Mouse (Mus musculus) kidney, embryonic 16.5 days (tissue): Measurements from ENCODE around the gene Il13ra1. TPM values are rescaled to one million over a fixed set of nuclear protein-coding genes. Genes with fewer than 3 reads are reported as not detected.
A peak's percentile ranks its signal among the peaks of the same experiment; 100 is the strongest.

Experiments
- ATAC-seq: fragments of 200-750 bp; cut with Nextera tagmentation; 2 replicates; pipeline ENCODE4 v1.8.0; 2017; ENCODE audit warnings: moderate TSS enrichment; ENCODE audit not compliant: low FRiP score, low TSS enrichment
- H3K27ac ChIP-seq: fragments of 300-500 bp; sonication (generic); 2 replicates; pipeline ENCODE4 v1.5.1; 2014; ENCODE audit warnings: low read length
- H3K27me3 ChIP-seq: fragments of 300-500 bp; sonication (generic); 2 replicates; pipeline ENCODE4 v1.6.1; 2014; ENCODE audit warnings: low read length, control low read depth, mixed read lengths; ENCODE audit not compliant: insufficient read depth
- H3K36me3 ChIP-seq: fragments of 300-500 bp; sonication (generic); 2 replicates; pipeline ENCODE4 v1.6.1; 2014; ENCODE audit warnings: low read length, control low read depth, mixed read lengths; ENCODE audit not compliant: insufficient read depth
- H3K4me1 ChIP-seq: fragments of 300-500 bp; sonication (generic); 2 replicates; pipeline ENCODE4 v1.6.1; 2014; ENCODE audit warnings: low read length, control low read depth, mixed read lengths; ENCODE audit not compliant: insufficient read depth
- H3K4me2 ChIP-seq: fragments of 300-500 bp; sonication (generic); replicated peaks from 2 replicates; pipeline ENCODE4 v1.6.1; 2014; ENCODE audit warnings: low read depth, low read length
- H3K4me3 ChIP-seq: fragments of 300-500 bp; sonication (generic); 2 replicates; pipeline ENCODE4 v1.5.1; 2014; ENCODE audit warnings: mild to moderate bottlenecking, low read length
- H3K9ac ChIP-seq: fragments of 300-500 bp; sonication (generic); replicated peaks from 2 replicates; pipeline ENCODE4 v1.6.1; 2014; ENCODE audit warnings: low read length
- H3K9me3 ChIP-seq: fragments of 300-500 bp; sonication (generic); 2 replicates; pipeline ENCODE4 v1.6.1; 2016; ENCODE audit warnings: low read length, control low read depth
- WGBS: fragments of 180-500 bp; shearing (Covaris S2); extraction: QIAGEN DNeasy Blood & Tissue Kit; methylation state at CpG from one replicate; pipeline ENCODE4 v1.1.7; 2014; 5-methylcytosine and 5-hydroxymethylcytosine counted together
- polyA plus RNA-seq: library from polyadenylated mRNA; unstranded; fragments of >200 nt; fragmentation: Nextera tagmentation; extraction: Ambion mirVana; gene quantifications from 2 replicates; pipeline ENCODE4 v1.2.1, GENCODE M21; 2015

The Il13ra1 gene
- polyA plus RNA-seq, result 32.5 and 34.7 TPM in 2 replicates

- Histone ChIP-seq H3K4me2 (peak within 1 kb of the TSS; percentile 60), H3K4me1 (no peaks in the 10 kb centered on the region), H3K27me3 (no peaks in the 10 kb centered on the region), H3K9me3 (no peaks in the 10 kb centered on the region), H3K9ac (peak within 1 kb of the TSS; percentile 74), H3K36me3 (no peaks in the 10 kb centered on the region), H3K27ac (peak within 1 kb of the TSS; percentile 43; the same call in 1 of the 2 replicates), H3K4me3 (peak within 1 kb of the TSS; percentile 57)
- 17% methylated on average over 32 of the region's 51 CpGs for WGBS
- peak; percentile 95 for ATAC-seq
Measured at GRCm38 (mm10) chrX:36111622-36112421, at the start of gene Il13ra1. Gene Il13ra1 (plus strand): TSS chrX:36112110.

DNA sequence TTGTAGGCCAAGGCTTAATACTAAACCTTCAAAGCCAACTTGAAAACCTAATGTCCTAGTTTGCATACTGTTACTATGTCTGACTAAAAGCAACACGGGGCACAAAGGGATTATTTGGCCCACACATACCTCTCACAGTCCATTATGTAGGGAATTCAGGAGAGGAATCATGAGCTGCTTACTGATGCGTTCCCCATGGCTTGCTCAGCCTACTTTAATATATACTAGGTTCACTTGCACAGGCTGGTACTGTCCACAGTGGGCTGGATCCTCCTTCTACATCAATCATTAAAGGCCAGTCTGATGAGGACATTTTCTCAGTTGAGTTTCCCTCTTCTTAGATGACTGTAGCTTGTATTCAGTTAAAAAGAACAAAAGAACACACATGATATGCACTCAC, 37.9 kb upstream of the Il13ra1 start:
- H3K4me3 ChIP-seq, result no peak overlapping the region
- H3K9me3 ChIP-seq, result no peaks in the 10 kb centered on the region
- no peak overlapping the region for H3K27ac ChIP-seq
- no peaks in the 10 kb centered on the region for H3K27me3 ChIP-seq
- no peaks in the 10 kb centered on the region for H3K36me3 ChIP-seq
- no peak overlapping the region for H3K9ac ChIP-seq
- ATAC-seq, result no peak
- WGBS, result 74% methylated on average over 2 of the region's 2 CpGs
- H3K4me2 ChIP-seq, result no peak overlapping the region
- H3K4me1 ChIP-seq, result no peaks in the 10 kb centered on the region

- Histone ChIP-seq H3K4me3 (no peak overlapping the region), H3K9me3 (no peaks in the 10 kb centered on the region), H3K27ac (no peak overlapping the region), H3K36me3 (no peaks in the 10 kb centered on the region), H3K9ac (no peak overlapping the region), H3K4me2 (no peak overlapping the region), H3K4me1 (no peaks in the 10 kb centered on the region), H3K27me3 (no peaks in the 10 kb centered on the region)
- 62% methylated on average over 4 of the region's 4 CpGs for WGBS
- no peak for ATAC-seq
Measured at GRCm38 (mm10) chrX:36077164-36077563, 34.7 kb upstream of the Il13ra1 start.

DNA sequence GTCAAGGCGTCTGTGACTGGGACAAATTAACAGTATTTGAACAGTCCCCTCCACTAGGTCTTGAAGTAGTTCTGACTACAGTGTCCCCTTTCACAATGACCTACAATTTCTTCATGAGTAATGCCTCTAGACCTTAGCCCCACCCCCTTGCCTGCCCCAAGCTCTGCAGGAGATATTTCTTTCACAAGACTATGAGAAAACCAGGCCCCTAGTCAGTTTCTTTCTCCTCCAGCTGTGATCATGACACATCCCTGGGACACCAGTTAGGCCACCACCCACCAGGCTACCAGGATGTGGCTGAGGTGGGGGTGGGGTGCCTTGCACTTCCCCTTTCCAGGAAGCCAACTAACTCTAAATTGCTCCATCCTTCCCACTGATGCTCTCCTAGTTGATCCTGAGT, 29.0 kb upstream of the Il13ra1 start:
- no peak overlapping the region for H3K27ac ChIP-seq
- H3K4me1 ChIP-seq, result no peaks in the 10 kb centered on the region
- H3K4me2 ChIP-seq, result no peak overlapping the region
- no peak for ATAC-seq
- 70% methylated on average over 1 of the region's 1 CpGs for WGBS
- H3K9me3 ChIP-seq, result no peaks in the 10 kb centered on the region
- no peak overlapping the region for H3K9ac ChIP-seq
- H3K27me3 ChIP-seq, result no peaks in the 10 kb centered on the region
- H3K4me3 ChIP-seq, result no peak overlapping the region
- no peaks in the 10 kb centered on the region for H3K36me3 ChIP-seq

GRCm38 (mm10) chrX:36088464-36089256, 23.2 kb upstream of the Il13ra1 start:
- no peaks in the 10 kb centered on the region for H3K27me3 ChIP-seq
- no peaks in the 10 kb centered on the region for H3K36me3 ChIP-seq
- H3K4me2 ChIP-seq, result no peak overlapping the region
- no peak overlapping the region for H3K27ac ChIP-seq
- no peak overlapping the region for H3K4me3 ChIP-seq
- no peaks in the 10 kb centered on the region for H3K4me1 ChIP-seq
- ATAC-seq, result no peak
- no peak overlapping the region for H3K9ac ChIP-seq
- WGBS, result 89% methylated on average over 6 of the region's 6 CpGs
- H3K9me3 ChIP-seq, result no peaks in the 10 kb centered on the region

GRCm38 (mm10) chrX:36100883-36101282, 11.0 kb upstream of the Il13ra1 start:
- H3K27ac ChIP-seq, result no peak overlapping the region
- no peak overlapping the region for H3K4me3 ChIP-seq
- H3K9me3 ChIP-seq, result no peaks in the 10 kb centered on the region
- WGBS, result 84% methylated on average over 1 of the region's 1 CpGs
- H3K27me3 ChIP-seq, result no peaks in the 10 kb centered on the region
- no peak overlapping the region for H3K9ac ChIP-seq
- no peaks in the 10 kb centered on the region for H3K4me1 ChIP-seq
- no peaks in the 10 kb centered on the region for H3K36me3 ChIP-seq
- no peak overlapping the region for H3K4me2 ChIP-seq
- ATAC-seq, result no peak

DNA sequence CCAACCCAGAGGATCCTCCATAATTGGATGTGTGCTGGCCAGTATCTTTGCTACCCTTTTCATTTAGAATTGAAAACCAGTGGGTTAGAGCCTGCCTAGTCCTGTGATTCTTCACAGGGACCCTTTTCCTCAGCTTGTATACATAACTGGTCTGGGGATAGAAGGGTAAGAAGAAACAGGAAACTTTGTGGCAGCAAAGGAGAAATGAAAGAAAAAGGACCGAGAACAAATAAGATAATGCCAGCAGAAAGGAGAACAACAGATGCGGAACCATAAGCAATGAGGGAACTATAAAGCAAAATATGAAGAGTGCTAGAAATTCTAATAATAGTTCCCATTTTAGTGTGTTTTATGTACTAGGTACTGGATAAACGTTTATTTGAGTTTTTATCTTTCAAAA, 10.6 kb upstream of the Il13ra1 start:
- no peak for ATAC-seq
- no peak overlapping the region for H3K9ac ChIP-seq
- no peak overlapping the region for H3K27ac ChIP-seq
- 77% methylated on average over 3 of the region's 3 CpGs for WGBS
- no peaks in the 10 kb centered on the region for H3K9me3 ChIP-seq
- H3K4me1 ChIP-seq, result no peaks in the 10 kb centered on the region
- H3K4me2 ChIP-seq, result no peak overlapping the region
- H3K4me3 ChIP-seq, result no peak overlapping the region
- no peaks in the 10 kb centered on the region for H3K36me3 ChIP-seq
- no peaks in the 10 kb centered on the region for H3K27me3 ChIP-seq

DNA sequence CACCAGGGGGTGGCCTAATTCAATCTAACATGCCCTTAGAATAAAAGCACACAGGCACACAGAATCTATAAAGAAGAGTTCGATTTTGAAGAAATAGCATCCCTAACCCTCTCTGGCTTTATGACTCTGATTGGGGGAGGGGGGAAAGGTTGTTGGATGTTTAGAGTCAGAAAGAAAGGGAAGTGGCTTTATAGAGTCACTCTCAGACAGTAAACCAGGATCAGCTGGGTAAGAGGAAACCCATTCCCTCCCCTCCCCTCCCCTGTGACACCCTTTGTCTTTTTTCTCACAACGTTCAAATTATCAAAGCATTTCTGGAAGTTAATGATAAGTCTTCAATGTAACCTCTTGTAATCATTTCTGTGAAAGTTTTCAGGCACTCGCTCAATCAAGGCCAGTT, 3.3 kb upstream of the Il13ra1 start:
- Histone ChIP-seq H3K27me3 (no peaks in the 10 kb centered on the region), H3K4me1 (no peaks in the 10 kb centered on the region), H3K27ac (no peak overlapping the region), H3K36me3 (no peaks in the 10 kb centered on the region), H3K9me3 (no peaks in the 10 kb centered on the region), H3K4me2 (no peak overlapping the region), H3K4me3 (no peak overlapping the region), H3K9ac (no peak overlapping the region)
- WGBS, result 45% methylated on average over 3 of the region's 3 CpGs
- no peak for ATAC-seq

- WGBS, result 28% methylated on average over 9 of the region's 9 CpGs
- Histone ChIP-seq H3K9me3 (no peaks in the 10 kb centered on the region), H3K36me3 (no peaks in the 10 kb centered on the region), H3K4me1 (no peaks in the 10 kb centered on the region), H3K4me3 (peak overlapping the region; percentile 57), H3K4me2 (peak overlapping the region; percentile 60), H3K27ac (peak overlapping the region; percentile 43; the same call in 1 of the 2 replicates), H3K9ac (peak overlapping the region; percentile 74), H3K27me3 (no peaks in the 10 kb centered on the region)
- ATAC-seq, result no peak
Measured at GRCm38 (mm10) chrX:36112422-36112750, 476 bp downstream of the Il13ra1 start.

DNA sequence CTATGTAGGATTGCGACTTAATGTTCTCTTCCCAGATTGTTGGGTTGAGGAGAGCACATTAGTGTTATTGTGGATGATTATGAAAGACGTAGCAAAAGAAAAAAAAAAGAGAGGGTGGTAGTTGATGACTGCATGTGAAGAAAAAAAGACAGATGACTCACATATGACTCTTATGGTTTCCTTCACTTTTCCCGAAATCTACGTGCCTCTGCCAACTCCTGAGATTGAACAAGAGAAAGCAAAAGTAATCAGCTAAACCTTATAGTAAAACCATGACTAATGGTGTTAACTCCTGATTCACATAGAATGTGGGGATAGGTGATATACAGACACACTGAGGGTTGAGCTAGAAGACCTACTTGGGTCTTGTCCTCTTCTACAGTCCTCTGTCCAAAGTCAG, 3.3 kb downstream of the Il13ra1 start:
- no peak for ATAC-seq

More for the DNA sequence above, 3.3 kb downstream of the Il13ra1 start:
- 83% methylated on average over 4 of the region's 4 CpGs for WGBS
- H3K4me3 ChIP-seq, result no peak overlapping the region
- H3K27ac ChIP-seq, result no peak overlapping the region
- H3K9me3 ChIP-seq, result no peaks in the 10 kb centered on the region
- H3K27me3 ChIP-seq, result no peaks in the 10 kb centered on the region
- no peaks in the 10 kb centered on the region for H3K36me3 ChIP-seq
- no peak overlapping the region for H3K9ac ChIP-seq
- no peaks in the 10 kb centered on the region for H3K4me1 ChIP-seq
- no peak overlapping the region for H3K4me2 ChIP-seq
